Mouse (Mus musculus) erythroblast, embryonic 14.5 days (primary cell): ENCODE data around the gene 4930519P11Rik.

ENCODE experiments used
- GATA1 ChIP-seq: IDR thresholded peaks from 2 replicates; pipeline ENCODE4 v1.6.1; 2012; ENCODE audit warnings: low read length, inconsistent platforms, mixed read lengths
- TAL1 ChIP-seq: IDR thresholded peaks from 3 replicates; pipeline ENCODE4 v1.6.1; 2012; ENCODE audit warnings: low read length, inconsistent platforms, mixed read lengths

- TF ChIP-seq TAL1 (no peak), GATA1 (no peak)
These were observed 42.0 kb downstream of the 4930519P11Rik start for GRCm38 (mm10) chr2:154571266-154571665.
